Mouse (Mus musculus) thymus, postnatal 10 days (tissue): Measurements from ENCODE around the gene Pnpla3.
"Not testable (repeated sequence)": the region's sequence is repeated elsewhere in the genome, so short reads cannot be mapped to it uniquely, and the experiment has no call there.

ENCODE experiments used
- DNase-seq, 2 experiments: peaks; one replicate each; pipeline ENCODE4 v3.0.0; 2021; ENCODE audit warnings: low spot score in 2 of 2

Pnpla3 gene

GRCm38 (mm10) chr15:84167600-84167999 lies at the start of gene Pnpla3:
Gene Pnpla3, plus strand, starts transcription at chr15:84167837.
- DNase-seq = peak; percentile 53 to 61

- no peak for DNase-seq
These were observed 47.0 kb upstream of the Pnpla3 start for GRCm38 (mm10) chr15:84120612-84121011.

GRCm38 (mm10) chr15:84121036-84121435 lies 46.6 kb upstream of the Pnpla3 start:
- no peak for DNase-seq

GRCm38 (mm10) chr15:84123075-84123474 lies 44.6 kb upstream of the Pnpla3 start, which contains the start of gene Pnpla5:
Gene Pnpla5, minus strand, starts transcription at chr15:84123175.
- no peak for DNase-seq

- DNase-seq = no peak
These were observed 43.6 kb upstream of the Pnpla3 start for GRCm38 (mm10) chr15:84124086-84124485.

GRCm38 (mm10) chr15:84126447-84126846 lies 41.2 kb upstream of the Pnpla3 start:
- no peak for DNase-seq

- no peak for DNase-seq
These were observed 40.8 kb upstream of the Pnpla3 start for GRCm38 (mm10) chr15:84126871-84127270.

- DNase-seq = no peak
These were observed 36.4 kb upstream of the Pnpla3 start for GRCm38 (mm10) chr15:84131096-84131786.

- DNase-seq = no peak
These were observed 35.7 kb upstream of the Pnpla3 start for GRCm38 (mm10) chr15:84131971-84132370.

GRCm38 (mm10) chr15:84133440-84133839 lies 34.2 kb upstream of the Pnpla3 start:
- no peak for DNase-seq

GRCm38 (mm10) chr15:84135472-84135871 lies 32.2 kb upstream of the Pnpla3 start:
- peak in 1 of 2 experiments; percentile 46 for DNase-seq

- no peak for DNase-seq
These were observed 30.9 kb upstream of the Pnpla3 start for GRCm38 (mm10) chr15:84136473-84137415.

GRCm38 (mm10) chr15:84139592-84140005 lies 28.0 kb upstream of the Pnpla3 start:
- DNase-seq = no peak

- DNase-seq = no peak
These were observed 27.5 kb upstream of the Pnpla3 start for GRCm38 (mm10) chr15:84140109-84140508.

- DNase-seq = no peak
These were observed 26.7 kb upstream of the Pnpla3 start for GRCm38 (mm10) chr15:84140929-84141328.

- DNase-seq = no peak
These were observed 11.5 kb upstream of the Pnpla3 start for GRCm38 (mm10) chr15:84156158-84156557.

GRCm38 (mm10) chr15:84157530-84157929 lies 10.1 kb upstream of the Pnpla3 start:
- DNase-seq = not testable (repeated sequence)

GRCm38 (mm10) chr15:84161871-84162270 lies 5.8 kb upstream of the Pnpla3 start:
- no peak for DNase-seq

GRCm38 (mm10) chr15:84166818-84167217 lies 819 bp upstream of the Pnpla3 start:
- no peak for DNase-seq

- DNase-seq = no peak
These were observed 829 bp downstream of the Pnpla3 start for GRCm38 (mm10) chr15:84168170-84169161.

- no peak for DNase-seq
These were observed 1.9 kb downstream of the Pnpla3 start for GRCm38 (mm10) chr15:84169511-84169910.
